Mouse (Mus musculus): ENCODE data around the gene Gbp3.

Gbp3 gene

DNA sequence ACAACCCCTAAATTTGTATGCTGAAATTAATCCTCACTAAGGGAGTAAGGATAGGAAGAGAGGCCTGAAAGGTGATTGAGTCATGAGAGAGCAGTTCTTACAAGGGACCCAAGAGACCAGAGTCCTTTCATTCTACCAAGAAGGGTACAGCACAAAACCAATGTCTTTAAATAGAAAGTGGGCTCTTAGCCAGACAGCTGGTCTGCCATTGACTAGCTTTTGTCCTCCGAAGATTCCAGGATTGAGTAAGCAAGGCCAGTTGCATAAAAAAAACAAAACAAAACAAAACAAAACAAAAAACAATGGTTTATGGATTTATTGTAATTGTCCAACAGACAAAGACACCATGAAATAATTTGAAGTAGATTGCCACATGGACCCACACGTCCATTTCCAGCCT lies 29.1 kb downstream of the Gbp3 start:
- no peak for DNase-seq (ENCODE audit: low read depth, low spot score)

DNA sequence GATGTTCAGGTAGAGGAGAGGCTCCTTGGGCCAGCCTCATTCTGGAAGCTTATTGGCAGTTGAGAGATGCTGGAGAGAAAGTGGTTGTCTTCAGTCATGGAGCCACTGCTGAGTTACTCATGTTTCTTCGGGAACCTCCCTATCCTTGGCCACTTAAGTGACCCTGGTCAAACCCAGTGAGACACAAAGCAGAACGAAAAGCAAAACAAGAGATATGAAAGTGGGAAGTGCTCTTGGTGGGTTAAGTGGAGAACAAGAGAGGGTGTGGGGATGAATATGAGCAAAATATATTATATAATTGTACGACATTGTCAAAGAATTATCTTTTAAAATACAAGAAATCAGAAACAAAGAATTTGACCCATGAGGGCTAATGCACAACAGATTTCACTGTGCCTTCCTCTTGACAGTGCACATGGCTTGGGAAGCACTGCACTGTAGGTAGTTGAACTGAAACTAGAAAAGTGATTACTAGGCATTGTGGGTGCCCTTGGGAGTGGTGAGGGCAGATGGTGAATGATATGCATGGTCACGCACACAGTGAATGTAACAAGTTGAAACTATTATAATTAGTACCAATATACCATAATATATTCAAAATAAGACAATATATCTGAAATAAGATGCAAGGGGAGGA lies 30.7 kb downstream of the Gbp3 start:
- DNase-seq (ENCODE audit: low read depth, low spot score), result no peak

- no peak for DNase-seq (ENCODE audit: low read depth, low spot score)
Measured at GRCm38 (mm10) chr3:142594547-142594946, 34.7 kb downstream of the Gbp3 start, which contains the start of gene Gbp2b. Gene Gbp2b, plus strand, starts transcription at chr3:142594847.

DNA sequence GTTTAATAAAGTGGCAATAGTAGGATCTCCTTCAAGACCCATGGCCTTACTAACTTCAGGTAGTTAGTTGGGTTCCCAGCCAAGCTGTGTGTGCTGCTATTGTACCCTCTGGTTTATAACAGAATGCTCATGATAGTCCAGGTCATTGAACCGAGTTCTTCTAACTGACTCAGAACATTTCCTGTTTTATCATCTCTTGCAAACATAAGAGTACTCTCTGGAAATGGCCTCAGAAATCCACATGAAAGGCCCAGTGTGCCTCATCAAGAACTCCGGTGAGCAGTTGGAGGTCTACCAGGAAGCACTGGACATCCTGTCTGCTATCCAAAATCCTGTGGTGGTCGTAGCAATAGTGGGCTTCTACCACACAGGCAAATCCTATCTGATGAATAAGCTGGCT lies 38.1 kb downstream of the Gbp3 start:
- DNase-seq (ENCODE audit: low read depth, low spot score), result no peak

DNA sequence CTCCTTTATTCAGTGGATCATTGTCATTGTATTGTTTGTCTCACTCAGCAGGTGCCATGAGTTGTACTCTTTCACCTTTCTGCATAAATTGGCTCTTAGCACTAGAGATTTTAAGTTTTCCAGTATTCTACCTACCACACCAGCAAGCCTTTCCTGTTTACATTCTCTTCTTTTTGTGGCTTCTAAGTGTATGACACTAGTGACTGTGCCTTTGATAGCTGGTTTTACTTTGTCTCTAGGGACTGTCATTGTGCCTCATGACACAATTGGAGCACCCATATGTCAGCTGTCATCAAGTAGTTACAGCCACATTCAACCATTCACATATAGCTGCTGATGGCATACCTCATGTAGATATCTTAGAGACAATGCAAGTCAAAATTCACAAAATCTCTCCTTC lies 41.8 kb downstream of the Gbp3 start:
- no peak for DNase-seq (ENCODE audit: low read depth, low spot score)

GRCm38 (mm10) chr3:142618658-142619057 lies 58.8 kb downstream of the Gbp3 start:
- no peak for DNase-seq (ENCODE audit: low read depth, low spot score)

GRCm38 (mm10) chr3:142619606-142620005 lies 59.8 kb downstream of the Gbp3 start:
- DNase-seq (ENCODE audit: low read depth, low spot score), result no peak

GRCm38 (mm10) chr3:142620111-142620955 lies 60.5 kb downstream of the Gbp3 start, which contains the start of gene Gbp2:
Gene Gbp2, plus strand, starts transcription at chr3:142620602.
- DNase-seq (ENCODE audit: low read depth, low spot score), result no peak

GRCm38 (mm10) chr3:142620956-142621562 lies 61.2 kb downstream of the Gbp3 start:
- DNase-seq (ENCODE audit: low read depth, low spot score), result no peak
